Mouse (Mus musculus): ENCODE measurements at regions not wholly inside any gene's neighbourhood (a gene's known extent, or its start where the extent isn't known, plus 50 kb on each side); places are given as distances from the start of the nearest gene placed in this dataset.

- no peak for DNase-seq (ENCODE audit: low spot score in 2 of 2)
Observed at GRCm38 (mm10) chr1:71837764-71838163, 184.8 kb upstream of the Fn1 start.

GRCm38 (mm10) chr1:71837039-71837648 lies 184.1 kb upstream of the Fn1 start:
- DNase-seq (ENCODE audit: low spot score in 2 of 2): no peak

GRCm38 (mm10) chr1:71830379-71830778 lies 177.4 kb upstream of the Fn1 start:
- DNase-seq (ENCODE audit: low spot score in 2 of 2): no peak

DNA sequence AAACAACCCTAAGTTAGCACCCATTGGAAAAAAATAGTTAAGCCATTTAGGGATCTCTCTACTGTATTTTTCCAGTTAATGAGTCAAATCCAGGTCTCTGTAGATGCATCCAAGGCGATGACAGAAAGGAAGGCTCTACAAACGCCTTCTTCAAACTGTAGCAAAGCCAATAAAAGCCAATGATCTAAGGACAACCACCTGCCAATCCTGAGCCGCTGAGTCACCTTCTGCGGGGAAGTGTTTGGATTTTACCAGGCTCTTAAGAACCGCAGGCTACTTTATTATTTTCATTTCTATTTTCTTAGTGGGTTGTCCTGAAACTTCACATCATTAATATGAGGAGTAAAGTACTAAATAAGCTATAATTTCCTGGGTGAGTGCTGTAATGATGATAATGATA lies 171.4 kb upstream of the Fn1 start:
- no peak for DNase-seq (ENCODE audit: low spot score in 2 of 2)

DNA sequence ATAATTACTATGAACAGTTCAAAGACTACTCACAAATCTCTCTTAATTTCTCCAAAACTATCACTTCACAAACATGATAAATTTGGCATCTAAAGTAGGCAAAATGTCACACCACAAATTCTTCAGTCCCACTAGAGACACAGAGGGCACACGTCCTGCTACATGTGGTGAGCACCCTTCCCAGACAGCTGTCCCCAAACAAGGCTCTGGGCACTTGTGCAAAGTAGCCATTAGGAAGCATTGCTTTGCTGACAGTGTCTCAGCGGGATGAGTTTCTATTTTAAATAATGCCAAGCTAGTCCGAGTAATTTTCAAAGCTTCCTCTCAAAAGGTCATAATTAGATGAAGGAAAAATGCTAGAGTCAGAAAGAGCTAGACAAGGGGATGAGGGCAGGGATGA lies 169.1 kb upstream of the Fn1 start:
- no peak for DNase-seq (ENCODE audit: low spot score in 2 of 2)

DNA sequence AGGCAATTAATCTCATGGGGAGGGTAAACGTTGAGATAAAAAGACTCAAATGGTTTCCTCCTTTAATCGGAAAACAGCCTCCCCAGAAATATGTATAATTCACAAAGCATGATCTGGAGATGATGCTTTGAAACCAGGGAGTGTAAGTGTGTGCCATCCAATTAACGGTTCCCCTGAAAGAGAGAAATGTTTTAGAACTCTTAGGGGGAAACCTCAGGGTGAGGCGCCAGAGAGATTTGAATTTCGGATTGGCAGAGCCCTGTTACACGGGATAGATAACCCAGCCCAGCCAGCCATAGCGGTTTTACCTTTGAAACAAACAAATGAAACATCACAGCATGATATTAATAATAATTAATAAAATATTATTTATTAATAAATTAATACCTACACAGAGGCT lies 168.1 kb upstream of the Fn1 start:
- DNase-seq (ENCODE audit: low spot score in 2 of 2): no peak

- DNase-seq (ENCODE audit: low spot score in 2 of 2): peak; percentile 5 to 24
Observed at GRCm38 (mm10) chr1:71816306-71816705, 163.3 kb upstream of the Fn1 start.

DNA sequence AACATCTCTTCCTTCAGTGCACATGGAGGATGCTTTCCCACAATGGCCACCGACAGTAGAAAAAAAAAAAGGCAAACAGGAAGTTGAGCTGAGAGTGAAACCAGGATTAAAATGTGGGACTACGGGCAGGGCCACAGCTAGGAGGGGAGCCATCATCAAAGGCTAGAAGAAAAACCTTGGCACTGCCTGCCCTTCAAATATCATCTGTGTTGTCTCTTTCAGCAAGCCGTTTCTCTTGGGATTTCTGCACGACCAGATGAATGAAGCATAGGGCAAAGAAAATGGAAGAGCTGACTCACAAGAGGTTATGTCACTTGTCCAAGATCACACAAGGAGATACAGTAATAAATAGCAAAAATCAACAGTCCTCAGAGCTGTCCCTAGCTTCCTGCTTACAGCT lies 161.1 kb upstream of the Fn1 start:
- DNase-seq (ENCODE audit: low spot score in 2 of 2): peak; percentile 6 to 8

GRCm38 (mm10) chr1:71812171-71812695 lies 159.2 kb upstream of the Fn1 start:
- DNase-seq (ENCODE audit: low spot score in 2 of 2): no peak

DNA sequence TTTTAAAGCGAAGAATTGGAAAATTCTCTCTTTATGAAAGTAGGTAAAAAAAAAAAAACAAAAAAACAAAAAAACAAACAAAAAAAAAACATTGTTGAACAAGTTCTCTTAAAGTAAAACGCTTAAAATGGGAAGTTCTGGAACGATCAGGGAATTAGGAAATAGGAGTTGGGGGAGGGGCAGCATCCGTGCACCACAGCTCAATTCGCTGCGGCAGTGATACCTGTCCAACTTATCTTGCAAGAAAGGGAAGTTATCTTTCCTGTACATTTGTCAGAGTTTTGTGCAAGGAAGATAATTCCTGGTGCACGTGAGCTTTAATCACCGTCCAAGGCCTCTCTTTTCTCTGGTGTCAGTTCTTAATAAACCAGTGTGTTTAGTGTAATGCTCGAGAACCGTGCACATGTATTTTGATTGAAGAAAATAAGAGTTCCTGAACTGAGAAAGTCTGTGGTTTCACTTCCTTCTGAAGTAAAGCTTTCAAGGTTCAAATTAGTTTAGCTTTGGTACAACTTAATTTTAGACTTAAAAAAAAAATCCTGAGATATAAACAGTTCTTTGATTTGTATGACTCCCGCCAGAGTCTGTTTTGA lies 158.3 kb upstream of the Fn1 start:
- no peak for DNase-seq (ENCODE audit: low spot score in 2 of 2)

- DNase-seq (ENCODE audit: low spot score in 2 of 2): no peak
Observed at GRCm38 (mm10) chr1:71808005-71808404, 155.0 kb upstream of the Fn1 start.

GRCm38 (mm10) chr1:71807586-71807985 lies 154.6 kb upstream of the Fn1 start:
- DNase-seq (ENCODE audit: low spot score in 2 of 2): peak; percentile 31 to 44

DNA sequence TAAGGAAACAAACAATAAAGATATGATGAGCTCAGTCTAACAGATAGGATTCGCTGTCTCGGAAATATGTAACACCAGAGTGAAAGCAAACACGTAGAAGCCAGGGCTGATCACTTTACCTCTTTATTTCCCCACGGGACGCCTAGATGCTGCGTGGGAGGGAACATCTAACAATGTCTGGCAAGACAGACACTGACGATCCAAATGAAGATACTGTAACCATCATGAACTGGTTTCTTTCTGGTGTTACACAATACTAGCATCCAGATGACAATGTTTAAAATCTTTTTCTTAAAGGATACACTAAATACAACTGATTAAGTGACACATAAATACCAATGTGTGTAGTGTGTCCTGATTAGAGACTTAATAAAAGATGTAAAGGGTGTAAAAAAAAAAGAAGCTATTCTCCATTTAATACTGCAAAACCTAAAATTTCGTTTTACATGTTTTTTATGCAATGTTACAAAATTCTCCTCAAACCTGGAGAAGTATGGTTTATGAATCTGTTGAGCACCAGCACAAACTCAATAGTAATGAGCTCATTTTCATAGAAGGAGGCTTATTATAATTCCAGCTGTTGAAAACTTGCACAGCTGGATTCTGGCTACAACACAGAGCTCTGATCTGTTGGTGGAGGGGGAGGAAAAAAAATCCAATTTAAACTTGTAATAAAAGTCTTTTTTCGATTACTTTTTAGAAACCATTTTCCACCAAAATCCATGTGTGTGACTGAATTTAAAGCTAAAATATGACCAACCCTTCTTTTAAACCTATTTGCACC lies 148.5 kb upstream of the Fn1 start:
- DNase-seq (ENCODE audit: low spot score in 2 of 2): no peak

DNA sequence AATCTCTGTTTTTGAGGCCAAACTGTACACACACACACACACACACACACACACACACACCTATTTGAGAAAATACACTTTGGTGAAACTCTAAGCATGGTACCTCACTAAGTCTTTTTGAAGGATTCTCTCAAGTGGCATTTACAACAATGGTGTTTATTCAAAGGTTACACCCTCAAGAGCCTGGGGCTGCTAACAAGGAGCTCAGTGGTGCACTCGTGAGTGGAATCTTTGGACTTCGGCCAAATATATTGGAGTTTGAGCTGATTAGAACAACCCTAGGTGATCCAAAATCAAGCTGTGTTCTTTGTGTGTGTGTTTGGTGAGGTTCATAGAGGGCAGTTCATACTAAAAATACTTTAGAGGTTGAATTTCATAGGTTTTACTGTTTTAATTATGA lies 147.6 kb upstream of the Fn1 start:
- DNase-seq (ENCODE audit: low spot score in 2 of 2): no peak

GRCm38 (mm10) chr1:71798636-71799035 lies 145.6 kb upstream of the Fn1 start:
- no peak for DNase-seq (ENCODE audit: low spot score in 2 of 2)

- no peak for DNase-seq (ENCODE audit: low spot score in 2 of 2)
Observed at GRCm38 (mm10) chr1:71788408-71788807, 135.4 kb upstream of the Fn1 start.

DNA sequence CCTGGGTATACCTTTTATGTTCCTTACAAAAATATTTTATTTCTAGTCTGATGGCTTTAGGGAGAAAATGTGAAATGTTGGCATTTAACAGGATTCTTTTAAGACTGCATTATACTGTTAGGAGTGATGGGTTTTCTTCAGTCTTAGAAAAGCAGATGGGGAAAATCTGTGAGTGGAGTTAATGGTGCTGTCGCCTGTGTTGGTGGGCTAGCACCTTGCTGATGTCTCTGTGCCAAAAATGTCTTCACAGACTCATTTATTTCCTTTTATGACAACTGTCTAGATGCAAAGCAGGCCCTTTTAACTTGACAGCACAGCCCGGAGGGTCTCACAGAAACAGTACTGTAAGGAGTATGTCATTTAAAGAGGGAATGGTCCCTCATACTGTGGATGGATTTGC lies 131.9 kb upstream of the Fn1 start:
- no peak for DNase-seq (ENCODE audit: low spot score in 2 of 2)

- DNase-seq (ENCODE audit: low spot score in 2 of 2): no peak
Observed at GRCm38 (mm10) chr1:71778292-71778691, 125.3 kb upstream of the Fn1 start.

- DNase-seq (ENCODE audit: low spot score in 2 of 2): no peak
Observed at GRCm38 (mm10) chr1:71775865-71776501, 123.0 kb upstream of the Fn1 start.

DNA sequence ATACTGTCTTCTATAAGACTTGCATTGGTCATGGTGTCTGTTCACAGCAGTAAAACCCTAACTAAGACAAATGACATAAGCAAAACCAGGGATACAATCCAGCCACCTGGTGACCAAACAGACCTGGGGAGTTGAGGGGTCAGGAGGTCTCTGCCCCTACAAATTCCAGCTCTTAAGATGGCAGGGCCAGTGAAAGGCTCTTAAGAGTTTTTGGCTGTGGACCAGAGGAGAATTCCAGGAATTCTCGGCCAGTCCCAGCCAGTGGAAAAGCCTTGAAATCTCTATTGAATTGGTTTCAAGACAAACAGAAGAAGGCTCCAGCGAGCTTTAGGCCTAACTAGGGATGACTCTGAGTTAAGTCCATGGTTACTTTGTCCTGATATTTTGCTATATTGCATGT lies 119.5 kb upstream of the Fn1 start:
- DNase-seq (ENCODE audit: low spot score in 2 of 2): no peak

DNA sequence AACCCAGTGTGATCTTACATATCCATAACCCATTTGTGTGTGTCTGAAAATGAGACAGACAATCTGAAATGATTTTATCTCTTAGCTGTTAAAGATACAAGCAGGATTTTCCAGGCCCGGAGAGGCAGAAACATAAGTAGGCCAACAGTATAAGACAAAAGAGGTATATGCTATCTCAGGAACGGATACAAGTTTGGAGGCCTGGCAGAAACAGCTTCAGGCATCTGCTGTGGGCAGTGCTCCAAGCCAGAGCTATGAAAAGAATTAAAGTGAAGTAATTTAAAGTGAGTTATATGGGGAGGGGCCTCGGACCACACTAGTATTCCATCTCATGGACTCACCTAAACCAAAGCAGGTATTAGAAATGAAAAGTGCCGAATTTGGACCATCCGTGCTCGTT lies 118.8 kb upstream of the Fn1 start:
- DNase-seq (ENCODE audit: low spot score in 2 of 2): no peak

- no peak for DNase-seq (ENCODE audit: low spot score in 2 of 2)
Observed at GRCm38 (mm10) chr1:71769595-71769994, 116.6 kb upstream of the Fn1 start.

DNA sequence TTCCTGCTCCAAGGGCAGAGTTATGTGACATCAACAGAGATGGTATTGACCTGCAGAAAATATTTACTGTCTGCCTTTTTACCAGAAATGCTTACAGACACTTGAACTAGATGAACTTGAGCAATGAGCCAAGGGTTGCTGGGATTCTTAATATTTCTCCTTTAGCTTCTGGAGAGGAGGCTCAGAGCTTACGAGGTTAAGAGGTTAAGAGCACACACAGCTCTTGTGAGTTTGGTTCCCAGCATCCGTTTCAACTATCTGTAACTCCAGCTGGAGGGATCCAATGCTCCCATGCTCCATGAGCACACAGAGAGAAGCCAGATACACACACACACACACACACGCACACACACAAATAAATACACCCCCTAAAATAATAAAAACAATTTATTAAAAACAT lies 114.7 kb upstream of the Fn1 start:
- no peak for DNase-seq (ENCODE audit: low spot score in 2 of 2)

All from heart, adult 9 months (tissue).